Mouse (Mus musculus): Measurements from ENCODE around the gene Rnls. TPM values are rescaled to one million over a fixed set of nuclear protein-coding genes. Genes with fewer than 3 reads are reported as not detected.

The Rnls gene
- polyA plus RNA-seq, 1 experiment from 2014 or later, result 9.7 TPM

GRCm38 (mm10) chr19:33101093-33102007, 290.7 kb downstream of the Rnls start:
- Histone ChIP-seq H3K36me3 (ENCODE audit: insufficient read depth, low read length) (no peaks in the 10 kb centered on the region), H3K27me3 (ENCODE audit: insufficient read depth, low read length) (no peaks in the 10 kb centered on the region), H3K4me3 (replicated peaks; ENCODE audit: low read depth, low read length) (no peak overlapping the region), H3K9ac (ENCODE audit: low read depth, low read length) (no peak overlapping the region), H3K4me1 (replicated peaks; ENCODE audit: insufficient read depth, low read length) (no peaks in the 10 kb centered on the region; the same call in 1 of the 2 replicates), H3K27ac (no peak overlapping the region), H3K9me3 (replicated peaks; ENCODE audit: low read length) (no peaks in the 10 kb centered on the region), H3K4me2 (ENCODE audit: low read length) (no peak overlapping the region)
- ATAC-seq (replicated peaks; ENCODE audit: low FRiP score, low read depth) (no peak), DNase-seq (ENCODE audit: low spot score) (no peak)
- no peak for TF ChIP-seq CTCF (IDR thresholded peaks at IDR 0.05; ENCODE audit: low read depth)
- WGBS, result 72% methylated on average over 13 of the region's 13 CpGs

- Histone ChIP-seq H3K9me3 (replicated peaks; ENCODE audit: low read length) (no peaks in the 10 kb centered on the region), H3K27ac (no peak overlapping the region), H3K4me3 (replicated peaks; ENCODE audit: low read depth, low read length) (no peak overlapping the region), H3K27me3 (ENCODE audit: insufficient read depth, low read length) (no peaks in the 10 kb centered on the region), H3K4me2 (ENCODE audit: low read length) (no peak overlapping the region), H3K9ac (ENCODE audit: low read depth, low read length) (no peak overlapping the region), H3K4me1 (replicated peaks; ENCODE audit: insufficient read depth, low read length) (no peaks in the 10 kb centered on the region; the same call in 1 of the 2 replicates), H3K36me3 (ENCODE audit: insufficient read depth, low read length) (no peaks in the 10 kb centered on the region)
- no peak for TF ChIP-seq CTCF (IDR thresholded peaks at IDR 0.05; ENCODE audit: low read depth)
- DNase-seq (ENCODE audit: low spot score), result no peak
- no peak for ATAC-seq (replicated peaks; ENCODE audit: low FRiP score, low read depth)
- WGBS, result 84% methylated on average over 3 of the region's 3 CpGs
Measured at GRCm38 (mm10) chr19:33100598-33100997, 291.5 kb downstream of the Rnls start.

GRCm38 (mm10) chr19:33100031-33100430, 292.1 kb downstream of the Rnls start:
- no peak overlapping the region for H3K9ac ChIP-seq (ENCODE audit: low read depth, low read length)
- no peak for DNase-seq (ENCODE audit: low spot score)
- H3K27ac ChIP-seq, result no peak overlapping the region
- no peak overlapping the region for H3K4me3 ChIP-seq (replicated peaks; ENCODE audit: low read depth, low read length)
- TF ChIP-seq CTCF (IDR thresholded peaks at IDR 0.05; ENCODE audit: low read depth), result no peak
- ATAC-seq (replicated peaks; ENCODE audit: low FRiP score, low read depth), result peak; percentile 29; the same call in 1 of the 2 replicates
- WGBS, result 55% methylated on average over 4 of the region's 4 CpGs
- H3K27me3 ChIP-seq (ENCODE audit: insufficient read depth, low read length), result no peaks in the 10 kb centered on the region
- no peaks in the 10 kb centered on the region for H3K36me3 ChIP-seq (ENCODE audit: insufficient read depth, low read length)
- H3K4me1 ChIP-seq (replicated peaks; ENCODE audit: insufficient read depth, low read length), result no peaks in the 10 kb centered on the region; the same call in 1 of the 2 replicates
- no peak overlapping the region for H3K4me2 ChIP-seq (ENCODE audit: low read length)
- H3K9me3 ChIP-seq (replicated peaks; ENCODE audit: low read length), result no peaks in the 10 kb centered on the region

- no peaks in the 10 kb centered on the region for H3K36me3 ChIP-seq (ENCODE audit: insufficient read depth, low read length)
- no peak overlapping the region for H3K4me3 ChIP-seq (replicated peaks; ENCODE audit: low read depth, low read length)
- TF ChIP-seq CTCF (IDR thresholded peaks at IDR 0.05; ENCODE audit: low read depth), result no peak
- H3K27me3 ChIP-seq (ENCODE audit: insufficient read depth, low read length), result no peaks in the 10 kb centered on the region
- H3K9me3 ChIP-seq (replicated peaks; ENCODE audit: low read length), result no peaks in the 10 kb centered on the region
- ATAC-seq (replicated peaks; ENCODE audit: low FRiP score, low read depth) (no peak), DNase-seq (ENCODE audit: low spot score) (no peak)
- H3K4me2 ChIP-seq (ENCODE audit: low read length), result no peak overlapping the region
- 84% methylated on average over 9 of the region's 9 CpGs for WGBS
- no peak overlapping the region for H3K27ac ChIP-seq
- no peaks in the 10 kb centered on the region; the same call in 1 of the 2 replicates for H3K4me1 ChIP-seq (replicated peaks; ENCODE audit: insufficient read depth, low read length)
- no peak overlapping the region for H3K9ac ChIP-seq (ENCODE audit: low read depth, low read length)
Measured at GRCm38 (mm10) chr19:33099201-33099788, 292.8 kb downstream of the Rnls start.

GRCm38 (mm10) chr19:33097691-33098090, 294.4 kb downstream of the Rnls start:
- Histone ChIP-seq H3K9ac (ENCODE audit: low read depth, low read length) (no peak overlapping the region), H3K4me1 (replicated peaks; ENCODE audit: insufficient read depth, low read length) (no peaks in the 10 kb centered on the region; the same call in 1 of the 2 replicates), H3K27ac (no peak overlapping the region), H3K27me3 (ENCODE audit: insufficient read depth, low read length) (no peaks in the 10 kb centered on the region), H3K4me2 (ENCODE audit: low read length) (no peak overlapping the region), H3K4me3 (replicated peaks; ENCODE audit: low read depth, low read length) (no peak overlapping the region), H3K9me3 (replicated peaks; ENCODE audit: low read length) (no peaks in the 10 kb centered on the region), H3K36me3 (ENCODE audit: insufficient read depth, low read length) (no peaks in the 10 kb centered on the region)
- no peak for ATAC-seq (replicated peaks; ENCODE audit: low FRiP score, low read depth)
- WGBS, result 58% methylated on average over 3 of the region's 3 CpGs
- DNase-seq (ENCODE audit: low spot score), result no peak
- no peak for TF ChIP-seq CTCF (IDR thresholded peaks at IDR 0.05; ENCODE audit: low read depth)

- H3K9me3 ChIP-seq (replicated peaks; ENCODE audit: low read length), result no peaks in the 10 kb centered on the region
- H3K27ac ChIP-seq, result no peak overlapping the region
- H3K36me3 ChIP-seq (ENCODE audit: insufficient read depth, low read length), result no peaks in the 10 kb centered on the region
- no peaks in the 10 kb centered on the region; the same call in 1 of the 2 replicates for H3K4me1 ChIP-seq (replicated peaks; ENCODE audit: insufficient read depth, low read length)
- ATAC-seq (replicated peaks; ENCODE audit: low FRiP score, low read depth) (no peak), DNase-seq (ENCODE audit: low spot score) (no peak)
- H3K9ac ChIP-seq (ENCODE audit: low read depth, low read length), result no peak overlapping the region
- H3K27me3 ChIP-seq (ENCODE audit: insufficient read depth, low read length), result no peaks in the 10 kb centered on the region
- H3K4me3 ChIP-seq (replicated peaks; ENCODE audit: low read depth, low read length), result no peak overlapping the region
- no peak for TF ChIP-seq CTCF (IDR thresholded peaks at IDR 0.05; ENCODE audit: low read depth)
- 96% methylated on average over 5 of the region's 5 CpGs for whole genome bisulfite sequencing
- H3K4me2 ChIP-seq (ENCODE audit: low read length), result no peak overlapping the region
Measured at GRCm38 (mm10) chr19:33096581-33096980, 295.5 kb downstream of the Rnls start.

All from kidney, postnatal 0 days (tissue).